Mouse (Mus musculus) CH12.LX (cell line): ENCODE data around the gene Tmem9. TPM values are rescaled to one million over a fixed set of nuclear protein-coding genes. Genes with fewer than 3 reads are reported as not detected.

Source experiments
- DNase-seq: peaks from one replicate; pipeline ENCODE4 v3.0.0-alpha.2; 2013; ENCODE audit errors: extremely low read depth
- H3K27ac ChIP-seq: 2 replicates; pipeline ENCODE4 v1.5.1; 2012; ENCODE audit warnings: low read depth, mild to moderate bottlenecking, control low read depth, moderate library complexity; ENCODE audit not compliant: insufficient read depth
- H3K27me3 ChIP-seq: replicated peaks from 2 replicates; pipeline ENCODE3; 2012; ENCODE audit warnings: inconsistent platforms
- H3K36me3 ChIP-seq, 2 experiments: replicated peaks in 1 of 2; 2 replicates each; pipeline versions ENCODE3 to v1.6.1; 2012; ENCODE audit warnings: inconsistent platforms in 1 of 2, low read length in 1 of 2, mild to moderate bottlenecking in 1 of 2, mixed read lengths in 1 of 2, moderate library complexity in 1 of 2; ENCODE audit not compliant: control insufficient read depth in 1 of 2, insufficient read depth in 1 of 2
- H3K4me1 ChIP-seq, 2 experiments: 2 replicates each; pipeline ENCODE4 v1.6.1; 2012; ENCODE audit warnings: inconsistent platforms in 1 of 2, moderate library complexity in 1 of 2; ENCODE audit not compliant: insufficient read depth in 2 of 2, control insufficient read depth in 1 of 2
- H3K4me2 ChIP-seq: 2 replicates; pipeline ENCODE4 v1.6.1; 2012; ENCODE audit warnings: low read depth, mild to moderate bottlenecking, control low read depth; ENCODE audit not compliant: poor library complexity, insufficient read depth, severe bottlenecking
- H3K4me3 ChIP-seq, 3 experiments: fragments of 150-350 bp in 1 of 3; sonication (generic) in 1 of 3; replicated peaks in 1 of 3; 2 replicates each; pipeline versions ENCODE3 to v1.5.1; 2011 to 2012; ENCODE audit warnings: low read depth in 2 of 3, low read length in 2 of 3, mild to moderate bottlenecking in 2 of 3, moderate library complexity in 2 of 3, control low read depth in 1 of 3, improper control_type of control experiment in 1 of 3, inconsistent platforms in 1 of 3, mixed read lengths in 1 of 3; ENCODE audit not compliant: poor library complexity in 1 of 3
- H3K79me2 ChIP-seq: replicated peaks from 2 replicates; pipeline ENCODE4 v1.6.1; 2012; ENCODE audit warnings: mild to moderate bottlenecking, moderate library complexity; ENCODE audit not compliant: control insufficient read depth, poor library complexity, insufficient read depth, severe bottlenecking; ENCODE audit errors: extremely low read depth
- H3K9ac ChIP-seq: 2 replicates; pipeline ENCODE4 v1.6.1; 2012; ENCODE audit warnings: low read depth, mild to moderate bottlenecking, control low read depth, moderate library complexity; ENCODE audit not compliant: insufficient read depth
- H3K9me3 ChIP-seq: replicated peaks from 2 replicates; pipeline ENCODE3; 2012; ENCODE audit warnings: low read length, inconsistent platforms, mixed read lengths
- BHLHE40 ChIP-seq: IDR thresholded peaks from 2 replicates; pipeline ENCODE4 v1.6.1; 2011; ENCODE audit warnings: mild to moderate bottlenecking, low read depth, low read length, improper control_type of control experiment
- CHD2 ChIP-seq: IDR thresholded peaks from 2 replicates; pipeline ENCODE4 v1.6.1; 2011; ENCODE audit warnings: low read length, improper control_type of control experiment
- E2F4 ChIP-seq: IDR thresholded peaks from 2 replicates; pipeline ENCODE4 v1.6.1; 2011; ENCODE audit warnings: low read depth, low read length, improper control_type of control experiment; ENCODE audit not compliant: insufficient replicate concordance
- ELF1 ChIP-seq: IDR thresholded peaks from 2 replicates; pipeline ENCODE4 v1.6.1; 2014; ENCODE audit warnings: low read depth, mild to moderate bottlenecking, inconsistent platforms, low read length, improper control_type of control experiment
- EP300 ChIP-seq: IDR thresholded peaks from 2 replicates; pipeline ENCODE4 v1.6.1; 2011; ENCODE audit warnings: low read length, improper control_type of control experiment
- HCFC1 ChIP-seq: IDR thresholded peaks from 2 replicates; pipeline ENCODE4 v1.6.1; 2012; ENCODE audit warnings: low read depth, mild to moderate bottlenecking, inconsistent platforms, low read length, improper control_type of control experiment
- IRF4 ChIP-seq: IDR thresholded peaks from 2 replicates; pipeline ENCODE4 v1.6.1; 2014; ENCODE audit warnings: low read depth, mild to moderate bottlenecking, inconsistent platforms, low read length, improper control_type of control experiment
- JUN ChIP-seq: IDR thresholded peaks from 2 replicates; pipeline ENCODE4 v1.6.1; 2011; ENCODE audit warnings: low read depth, mild to moderate bottlenecking, low read length, improper control_type of control experiment, moderate library complexity; ENCODE audit not compliant: insufficient read depth
- MAFK ChIP-seq: IDR thresholded peaks from 2 replicates; pipeline ENCODE4 v1.6.1; 2011; ENCODE audit warnings: low read length, improper control_type of control experiment; ENCODE audit not compliant: insufficient replicate concordance
- MAX ChIP-seq: IDR thresholded peaks from 2 replicates; pipeline ENCODE4 v1.6.1; 2011; ENCODE audit warnings: low read length, improper control_type of control experiment
- MEF2A ChIP-seq: IDR thresholded peaks from 2 replicates; pipeline ENCODE4 v1.6.1; 2014; ENCODE audit warnings: low read depth, mild to moderate bottlenecking, inconsistent platforms, low read length, improper control_type of control experiment, borderline replicate concordance
- MXI1 ChIP-seq: IDR thresholded peaks from 2 replicates; pipeline ENCODE4 v1.6.1; 2011; ENCODE audit warnings: mild to moderate bottlenecking, low read depth, low read length, improper control_type of control experiment
- NELFE ChIP-seq: IDR thresholded peaks from 2 replicates; pipeline ENCODE4 v1.6.1; 2011; ENCODE audit warnings: low read depth, low read length, improper control_type of control experiment
- NRF1 ChIP-seq: IDR thresholded peaks from 2 replicates; pipeline ENCODE4 v1.6.1; 2014; ENCODE audit warnings: low read depth, mild to moderate bottlenecking, inconsistent platforms, low read length, improper control_type of control experiment, moderate library complexity
- PAX5 ChIP-seq: IDR thresholded peaks from 2 replicates; pipeline ENCODE4 v1.6.1; 2012; ENCODE audit warnings: low read length, inconsistent platforms, mixed read lengths
- POLR2A ChIP-seq: IDR thresholded peaks from 2 replicates; pipeline ENCODE4 v1.6.1; 2011; ENCODE audit warnings: low read depth, mild to moderate bottlenecking, improper control_type of control experiment, low read length
- POLR2AphosphoS2 ChIP-seq: IDR thresholded peaks from 2 replicates; pipeline ENCODE4 v1.6.1; 2011; ENCODE audit warnings: low read depth, low read length, improper control_type of control experiment
- RCOR1 ChIP-seq: conservative IDR thresholded peaks from 2 replicates; pipeline ENCODE4 v1.6.1; 2012; ENCODE audit warnings: low read depth, mild to moderate bottlenecking, inconsistent platforms, low read length, improper control_type of control experiment
- TCF12 ChIP-seq: IDR thresholded peaks from 2 replicates; pipeline ENCODE4 v1.6.1; 2014; ENCODE audit warnings: low read depth, mild to moderate bottlenecking, inconsistent platforms, low read length, improper control_type of control experiment
- UBTF ChIP-seq: IDR thresholded peaks from 2 replicates; pipeline ENCODE4 v1.6.1; 2012; ENCODE audit warnings: low read depth, mild to moderate bottlenecking, inconsistent platforms, low read length, improper control_type of control experiment, moderate library complexity
- USF1 ChIP-seq: IDR thresholded peaks from 2 replicates; pipeline ENCODE4 v1.6.1; 2014; ENCODE audit warnings: low read depth, mild to moderate bottlenecking, inconsistent platforms, low read length, improper control_type of control experiment
- USF2 ChIP-seq: conservative IDR thresholded peaks from 2 replicates; pipeline ENCODE4 v1.6.1; 2011; ENCODE audit warnings: low read depth, low read length, improper control_type of control experiment
- ZKSCAN1 ChIP-seq: IDR thresholded peaks from 2 replicates; pipeline ENCODE4 v1.6.1; 2012; ENCODE audit warnings: low read depth, inconsistent platforms, low read length, improper control_type of control experiment, borderline replicate concordance
- ZMIZ1 ChIP-seq: IDR thresholded peaks from 2 replicates; pipeline ENCODE4 v1.6.1; 2012; ENCODE audit warnings: low read depth, mild to moderate bottlenecking, inconsistent platforms, low read length, improper control_type of control experiment
- ZNF384 ChIP-seq: IDR thresholded peaks from 2 replicates; pipeline ENCODE4 v1.6.1; 2012; ENCODE audit warnings: low read depth, low read length, improper control_type of control experiment, inconsistent platforms
- dilution Hi-C: fragments of 300-500 bp; cut with MboI; formaldehyde crosslinking; loops from 2 replicates; pipeline ENCODE4 v1.14.3; 2020; ENCODE audit warnings: low sequenced_read_pairs; ENCODE audit not compliant: extremely low pct_unique_long_range_greater_than_20kb, extremely low pct_ligation_motif_present
- in situ Hi-C: fragments of 300-500 bp; cut with MboI; formaldehyde crosslinking; loops from 3 replicates; pipeline ENCODE4 v1.14.3; 2019; ENCODE audit warnings: low sequenced_read_pairs, low pct_ligation_motif_present, low pct_unique_long_range_greater_than_20kb, mixed read lengths
- polyA plus RNA-seq: library from polyadenylated mRNA; unstranded; fragments of >175 nt; gene quantifications from 2 replicates; pipeline ENCODE4 v1.2.1, GENCODE M21; 2012; ENCODE audit warnings: low read depth; ENCODE audit not compliant: insufficient read length
- total RNA-seq, 2 experiments: library from RNA; depleted of rRNA; stranded (reverse); fragments of 300-350 nt in 1 of 2; fragments of >200 nt in 1 of 2; gene quantifications; 2 replicates each; pipeline ENCODE4 v1.2.3; 2012 to 2014

The Tmem9 gene
- total and polyA plus RNA-seq, 3 experiments: 22.2 to 28.2 (median 23.9) TPM

- DNase-seq: no peak
- H3K27me3 ChIP-seq: peaks cover 94% of the 10 kb centered on the region
- dilution Hi-C loops: no loop called here
These were observed 37.5 kb upstream of the Tmem9 start for GRCm38 (mm10) chr1:135970486-135970885.

GRCm38 (mm10) chr1:135972576-135972975 lies 35.4 kb upstream of the Tmem9 start:
- no peak overlapping the region for H3K9ac ChIP-seq
- no peak overlapping the region for H3K4me3 ChIP-seq
- no peaks in the 10 kb centered on the region for H3K4me1 ChIP-seq
- dilution Hi-C loops: no loop called here
- H3K27ac ChIP-seq: no peak overlapping the region
- in situ Hi-C loops: no loop called here
- DNase-seq: no peak
- H3K36me3 ChIP-seq: no peaks in the 10 kb centered on the region
- peaks cover 91% of the 10 kb centered on the region for H3K27me3 ChIP-seq
- H3K4me2 ChIP-seq: no peak overlapping the region
- TF ChIP-seq BHLHE40 (no peak), POLR2A (no peak), MAX (no peak), UBTF (no peak), USF2 (no peak), MAFK (no peak), TCF12 (no peak), E2F4 (no peak), MXI1 (no peak), RCOR1 (no peak), EP300 (no peak), ZMIZ1 (no peak), HCFC1 (no peak), ZKSCAN1 (no peak), POLR2AphosphoS2 (no peak), IRF4 (no peak), JUN (no peak), NRF1 (no peak), ELF1 (no peak)
- H3K79me2 ChIP-seq: no peaks in the 10 kb centered on the region
- H3K9me3 ChIP-seq: no peaks in the 10 kb centered on the region

More at GRCm38 (mm10) chr1:135970486-135970885, 37.5 kb upstream of the Tmem9 start:
- Histone ChIP-seq H3K4me1 (no peaks in the 10 kb centered on the region), H3K9ac (no peak overlapping the region), H3K4me3 (no peak overlapping the region), H3K36me3 (no peaks in the 10 kb centered on the region), H3K4me2 (no peak overlapping the region), H3K9me3 (no peaks in the 10 kb centered on the region), H3K79me2 (no peaks in the 10 kb centered on the region), H3K27ac (no peak overlapping the region)
- no peak for TF ChIP-seq MEF2A
- no peak for TF ChIP-seq ZNF384
- no peak for TF ChIP-seq RCOR1
- no peak for TF ChIP-seq NELFE
- TF ChIP-seq USF1: no peak
- TF ChIP-seq IRF4: no peak
- no peak for TF ChIP-seq UBTF
- TF ChIP-seq PAX5: no peak
- no peak for TF ChIP-seq USF2
- TF ChIP-seq CHD2: no peak
- TF ChIP-seq BHLHE40: no peak
- no peak for TF ChIP-seq MAX
- no peak for TF ChIP-seq HCFC1
- in situ Hi-C loops: no loop called here
